Mouse (Mus musculus) heart, postnatal 0 days (tissue): Measurements from ENCODE around the gene Eif4g3. TPM values are rescaled to one million over a fixed set of nuclear protein-coding genes. Genes with fewer than 3 reads are reported as not detected.

Experiments used
- ATAC-seq: fragments of 200-750 bp; cut with Nextera tagmentation; 2 replicates; pipeline ENCODE4 v1.8.0; 2017; ENCODE audit warnings: low read depth, moderate number of reproducible peaks, moderate library complexity; ENCODE audit not compliant: insufficient read depth
- DNase-seq: peaks from one replicate; pipeline ENCODE4 v3.0.0-alpha.2; 2016; ENCODE audit warnings: low spot score
- H3K27ac ChIP-seq: fragments of 300-500 bp; sonication (generic); 2 replicates; pipeline ENCODE4 v1.5.1; 2014; ENCODE audit warnings: low read depth, mild to moderate bottlenecking
- H3K27me3 ChIP-seq: fragments of 300-500 bp; sonication (generic); 2 replicates; pipeline ENCODE4 v1.6.1; 2014; ENCODE audit warnings: low read length, mixed read lengths; ENCODE audit not compliant: control insufficient read depth, insufficient read depth
- H3K36me3 ChIP-seq: fragments of 300-500 bp; sonication (generic); replicated peaks from 2 replicates; pipeline ENCODE4 v1.6.1; 2014; ENCODE audit warnings: low read length, mixed read lengths; ENCODE audit not compliant: control insufficient read depth, insufficient read depth
- H3K4me1 ChIP-seq: fragments of 300-500 bp; sonication (generic); 2 replicates; pipeline ENCODE4 v1.6.1; 2014; ENCODE audit warnings: antibody characterized with exemption; ENCODE audit not compliant: control insufficient read depth, insufficient read depth
- H3K4me2 ChIP-seq: fragments of 300-500 bp; sonication (generic); 2 replicates; pipeline ENCODE4 v1.6.1; 2014; ENCODE audit warnings: low read depth, mild to moderate bottlenecking, low read length, moderate library complexity
- H3K4me3 ChIP-seq: fragments of 300-500 bp; sonication (generic); 2 replicates; pipeline ENCODE4 v1.5.1; 2014; ENCODE audit warnings: low read depth, low read length
- H3K9ac ChIP-seq: fragments of 300-500 bp; sonication (generic); replicated peaks from 2 replicates; pipeline ENCODE4 v1.6.1; 2014; ENCODE audit warnings: low read depth, low read length, mixed read lengths
- H3K9me3 ChIP-seq: fragments of 300-500 bp; sonication (generic); replicated peaks from 2 replicates; pipeline ENCODE4 v1.6.1; 2016; ENCODE audit warnings: low read length; ENCODE audit not compliant: control insufficient read depth
- CTCF ChIP-seq: IDR thresholded peaks from 2 replicates; pipeline ENCODE4 v1.5.1; 2016; ENCODE audit warnings: antibody characterized with exemption, control low read depth, low read depth
- EP300 ChIP-seq: IDR thresholded peaks from 2 replicates; pipeline ENCODE4 v1.6.1; 2016; ENCODE audit warnings: antibody characterized with exemption, low read depth
- WGBS: fragments of 180-500 bp; shearing (Covaris S2); extraction: QIAGEN DNeasy Blood & Tissue Kit; methylation state at CpG from one replicate; pipeline ENCODE4 v1.1.7; 2014; 5-methylcytosine and 5-hydroxymethylcytosine counted together
- polyA plus RNA-seq: library from polyadenylated mRNA; unstranded; fragments of >200 nt; fragmentation: Nextera tagmentation; extraction: Ambion mirVana; gene quantifications from 2 replicates; pipeline ENCODE4 v1.2.1, GENCODE M21; 2015
- total RNA-seq: library from RNA; depleted of rRNA; stranded (reverse); fragments of >200 nt; gene quantifications from 2 replicates; pipeline ENCODE4 v1.2.3, GENCODE M21; 2014; ENCODE audit warnings: low replicate concordance

Eif4g3 gene
- total and polyA plus RNA-seq, 2 experiments from 2014 or later, result 10.7 to 11.1 TPM

DNA sequence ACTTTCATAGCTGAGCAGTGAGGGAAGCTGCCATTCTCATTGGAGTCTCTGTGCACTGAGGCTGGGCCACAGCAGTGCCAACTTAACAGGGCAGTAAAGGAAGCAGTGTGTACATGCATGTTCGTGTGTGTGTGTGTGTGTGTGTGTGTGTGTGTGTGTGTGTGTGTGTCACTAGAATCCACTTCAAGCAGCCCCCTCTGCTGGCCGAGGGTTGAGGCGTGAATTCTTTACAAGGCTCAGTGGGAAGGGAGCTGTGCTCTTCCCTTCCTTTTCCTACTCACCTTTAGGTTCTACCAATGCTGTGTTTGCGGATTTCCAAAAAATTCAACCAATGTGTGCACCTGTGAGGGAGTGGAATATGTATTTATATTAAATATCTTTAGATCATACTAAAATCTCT is 41.0 kb downstream of the Eif4g3 start:
- H3K4me2 ChIP-seq, result no peak overlapping the region
- H3K36me3 ChIP-seq, result peaks cover 10% of the 10 kb centered on the region

DNA sequence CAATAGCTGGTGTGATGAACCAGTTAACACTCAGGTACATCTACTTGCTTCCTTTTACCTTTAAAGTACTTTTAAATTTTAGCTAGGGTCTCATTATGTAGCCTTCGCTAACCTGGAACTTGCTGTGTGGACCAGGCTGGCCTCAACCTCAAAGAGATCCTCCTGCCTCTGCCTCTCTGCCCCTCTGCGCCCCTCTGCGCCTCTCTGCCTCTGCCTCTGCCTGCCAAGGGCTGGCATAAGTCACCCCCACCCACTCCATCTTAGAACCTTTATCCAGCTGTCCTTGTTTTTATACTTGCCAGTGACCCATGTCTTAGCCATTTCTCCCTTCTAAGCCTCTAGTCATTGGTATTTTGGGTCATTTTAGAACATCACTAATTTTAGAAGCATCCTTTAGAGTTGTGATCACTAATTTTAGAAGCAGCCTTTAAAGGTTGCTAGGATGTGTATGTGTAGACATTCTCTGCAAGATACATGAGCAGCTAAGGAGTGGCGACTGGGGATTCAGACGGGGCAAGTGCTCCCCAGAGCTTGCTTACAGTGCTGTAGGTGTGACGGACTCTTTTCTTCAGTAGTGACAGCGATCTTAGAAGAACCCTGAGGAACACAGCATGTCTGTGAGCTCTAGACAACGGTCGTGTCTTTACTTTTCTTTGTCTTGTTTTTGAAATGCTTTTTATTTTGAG is 42.8 kb downstream of the Eif4g3 start:
- Histone ChIP-seq H3K9me3 (no peaks in the 10 kb centered on the region), H3K4me2 (no peak overlapping the region), H3K9ac (no peak overlapping the region), H3K4me3 (no peak overlapping the region), H3K36me3 (peaks cover 13% of the 10 kb centered on the region), H3K4me1 (0 out of 2 replicates have a peak, but pooled peaks cover 11% of the 10 kb centered on the region), H3K27me3 (no peaks in the 10 kb centered on the region), H3K27ac (no peak overlapping the region)
- 80% methylated on average over 9 of the region's 9 CpGs for WGBS
- no peak for TF ChIP-seq CTCF
- TF ChIP-seq EP300, result no peak
- no peak for ATAC-seq
- DNase-seq, result no peak

More for the DNA sequence above, 41.0 kb downstream of the Eif4g3 start:
- H3K27ac ChIP-seq, result no peak overlapping the region
- H3K4me1 ChIP-seq, result 0 out of 2 replicates have a peak, but pooled peaks cover 8% of the 10 kb centered on the region
- 72% methylated on average over 4 of the region's 4 CpGs for WGBS
- DNase-seq, result no peak
- TF ChIP-seq CTCF, result 0 out of 2 replicates have a peak, but pooled peaks have one; percentile 2
- no peak for TF ChIP-seq EP300
- H3K9me3 ChIP-seq, result no peaks in the 10 kb centered on the region
- H3K9ac ChIP-seq, result no peak overlapping the region
- no peak for ATAC-seq
- no peaks in the 10 kb centered on the region for H3K27me3 ChIP-seq
- no peak overlapping the region for H3K4me3 ChIP-seq

DNA sequence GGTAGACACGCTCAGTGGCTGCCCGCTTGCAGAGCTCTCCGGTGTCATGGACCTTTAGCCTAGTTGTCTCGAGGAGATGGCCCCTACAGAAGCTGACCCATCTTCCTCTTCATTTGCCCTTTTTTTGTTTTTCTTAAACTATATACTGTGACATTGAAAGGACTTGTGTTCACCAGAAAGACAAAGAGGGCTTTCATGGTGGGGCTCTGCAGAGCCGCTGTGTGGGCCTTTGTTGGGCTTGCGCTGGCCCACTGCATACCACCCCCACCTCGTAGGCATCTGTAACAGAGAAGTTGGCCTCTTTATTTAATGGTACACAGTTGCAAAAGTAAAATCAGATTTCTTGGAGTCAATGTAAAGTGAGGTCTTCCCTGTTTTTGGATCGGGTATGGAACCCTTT is 44.3 kb downstream of the Eif4g3 start:
- WGBS, result 80% methylated on average over 8 of the region's 8 CpGs
- 0 out of 2 replicates have a peak, but pooled peaks cover 11% of the 10 kb centered on the region for H3K4me1 ChIP-seq
- no peak overlapping the region for H3K27ac ChIP-seq

DNA sequence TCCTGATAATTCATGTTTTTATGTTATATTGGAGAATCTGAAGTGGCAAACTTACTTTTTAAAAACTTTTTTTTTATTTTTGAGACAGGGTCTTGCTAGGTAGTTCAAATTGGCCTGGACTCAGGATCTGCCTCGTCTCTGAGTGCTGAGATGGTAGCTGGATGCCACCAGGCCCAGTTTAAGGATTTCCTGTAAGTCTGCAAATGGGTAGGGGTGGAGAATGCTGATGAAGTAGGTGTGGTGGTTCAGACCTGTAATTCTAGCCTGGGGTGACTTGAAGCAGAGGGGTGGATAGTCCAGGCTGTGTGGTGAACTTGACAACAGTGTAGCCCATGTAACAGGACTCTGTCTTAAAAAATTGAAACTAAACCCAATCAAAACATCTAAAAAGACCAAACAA is 45.1 kb downstream of the Eif4g3 start:
- WGBS, result 83% methylated on average over 1 of the region's 1 CpGs
- peaks cover 10% of the 10 kb centered on the region; the same call in 1 of the 2 replicates for H3K36me3 ChIP-seq

More for the DNA sequence above, 44.3 kb downstream of the Eif4g3 start:
- no peak for DNase-seq
- ATAC-seq, result no peak
- H3K36me3 ChIP-seq, result peaks cover 16% of the 10 kb centered on the region
- TF ChIP-seq EP300 (no peak), CTCF (no peak)
- no peaks in the 10 kb centered on the region for H3K9me3 ChIP-seq
- H3K27me3 ChIP-seq, result no peaks in the 10 kb centered on the region
- H3K4me3 ChIP-seq, result no peak overlapping the region
- H3K4me2 ChIP-seq, result no peak overlapping the region
- no peak overlapping the region for H3K9ac ChIP-seq

DNA sequence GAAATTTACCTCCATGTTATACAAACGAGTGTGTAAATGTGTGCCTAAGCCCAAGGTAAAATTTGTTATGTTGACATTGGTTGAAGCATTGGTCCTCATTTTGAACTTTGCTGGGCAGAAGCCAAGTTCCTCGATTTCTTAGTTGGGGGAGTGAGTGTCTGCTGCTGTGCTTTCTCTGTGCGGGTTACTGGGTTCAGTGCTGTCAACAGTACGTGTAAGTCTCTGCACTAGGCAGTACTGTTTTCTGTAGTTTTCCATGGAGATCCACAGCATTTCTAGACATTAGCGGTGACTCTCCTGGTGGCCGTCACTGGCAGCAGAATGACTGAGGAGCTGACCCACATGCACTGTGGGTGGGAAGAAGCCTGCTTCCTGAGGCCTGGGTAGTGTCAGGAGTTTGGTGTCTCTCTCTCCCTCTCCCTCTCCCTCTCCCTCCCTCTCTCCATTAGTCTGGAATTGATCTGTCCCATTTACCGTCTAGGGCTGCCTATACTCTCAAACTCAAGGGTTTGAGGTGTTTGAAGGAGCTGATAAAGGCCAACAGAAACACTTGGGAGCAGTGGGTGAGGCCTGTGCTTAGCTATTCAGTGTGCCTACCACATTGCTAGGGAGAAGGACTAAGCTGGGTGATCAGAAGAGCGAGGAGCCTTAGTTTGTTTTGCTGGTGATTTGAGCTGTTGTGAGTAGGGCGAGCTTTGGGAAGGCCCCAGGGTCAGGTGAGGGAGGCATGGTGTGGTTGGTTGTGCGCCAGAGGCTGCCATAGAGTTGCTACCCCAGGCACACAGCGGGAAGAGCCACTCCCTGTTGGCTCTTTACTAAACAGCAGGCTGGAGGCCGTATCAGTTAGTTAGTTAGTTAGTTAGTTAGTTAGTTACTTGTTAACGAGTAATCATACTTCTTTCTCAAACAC is 45.8 kb downstream of the Eif4g3 start:
- Histone ChIP-seq H3K9me3 (no peaks in the 10 kb centered on the region), H3K36me3 (peaks cover 10% of the 10 kb centered on the region; the same call in 1 of the 2 replicates), H3K9ac (no peak overlapping the region), H3K4me1 (0 out of 2 replicates have a peak, but pooled peaks cover 11% of the 10 kb centered on the region), H3K4me2 (no peak overlapping the region), H3K27ac (no peak overlapping the region), H3K27me3 (no peaks in the 10 kb centered on the region), H3K4me3 (no peak overlapping the region)
- WGBS, result 53% methylated on average over 13 of the region's 13 CpGs
- TF ChIP-seq EP300, result no peak
- TF ChIP-seq CTCF, result no peak
- DNase-seq, result no peak
- ATAC-seq, result peak; percentile 36

More for the DNA sequence above, 45.1 kb downstream of the Eif4g3 start:
- no peaks in the 10 kb centered on the region for H3K9me3 ChIP-seq
- no peaks in the 10 kb centered on the region for H3K27me3 ChIP-seq
- no peak overlapping the region for H3K9ac ChIP-seq
- H3K4me2 ChIP-seq, result no peak overlapping the region
- TF ChIP-seq EP300 (no peak), CTCF (no peak)
- 0 out of 2 replicates have a peak, but pooled peaks cover 11% of the 10 kb centered on the region for H3K4me1 ChIP-seq
- no peak overlapping the region for H3K4me3 ChIP-seq
- no peak for DNase-seq
- H3K27ac ChIP-seq, result no peak overlapping the region
- no peak for ATAC-seq
